Mouse (Mus musculus): ENCODE measurements around the gene Mvb12a.

The Mvb12a gene

DNA sequence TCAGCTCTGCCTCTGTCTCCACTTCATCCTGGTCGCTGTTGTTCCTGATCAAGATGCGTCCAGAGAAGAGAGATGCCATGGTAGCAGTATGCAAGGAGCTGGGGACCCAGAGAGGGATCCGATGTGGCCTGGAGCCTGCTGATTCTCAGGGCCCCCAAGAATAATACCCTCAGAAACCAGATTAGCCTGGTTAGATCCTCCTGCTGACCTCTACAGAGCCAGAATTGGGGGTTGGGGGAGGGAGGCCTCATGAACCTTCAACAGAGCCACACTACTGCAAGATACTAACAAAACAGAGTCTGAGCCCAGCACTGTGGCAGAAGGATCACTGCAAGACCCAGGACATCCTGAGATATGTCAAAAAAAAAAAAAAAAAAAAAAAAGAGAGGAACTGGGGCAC lies 23.8 kb downstream of the Mvb12a start, which contains the start of gene Nxnl1:
Gene Nxnl1 (minus strand): TSS at position 101 of the 400 bp plus-strand sequence.
- DNase-seq (ENCODE audit: low spot score): no peak

DNA sequence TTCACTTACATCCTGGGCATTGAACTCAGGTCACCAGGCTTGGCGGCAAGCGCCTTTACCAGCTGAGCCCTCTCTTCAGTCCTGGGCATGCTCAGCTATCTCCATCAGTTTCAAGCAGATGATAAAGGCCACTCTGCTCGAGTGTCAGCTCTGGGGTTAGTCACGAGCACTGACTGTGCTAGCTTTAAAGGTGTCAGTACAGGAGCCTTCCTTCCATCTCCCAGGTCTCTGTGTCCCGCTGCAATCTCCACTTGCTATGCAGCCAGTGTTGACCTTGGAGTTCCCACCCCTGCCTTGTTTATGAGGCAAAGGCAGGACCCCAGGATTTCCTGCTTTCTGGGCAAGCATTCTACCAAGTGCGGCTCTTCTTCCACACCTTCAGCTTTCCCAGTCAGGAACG lies 24.9 kb downstream of the Mvb12a start:
- DNase-seq (ENCODE audit: low spot score): no peak

DNA sequence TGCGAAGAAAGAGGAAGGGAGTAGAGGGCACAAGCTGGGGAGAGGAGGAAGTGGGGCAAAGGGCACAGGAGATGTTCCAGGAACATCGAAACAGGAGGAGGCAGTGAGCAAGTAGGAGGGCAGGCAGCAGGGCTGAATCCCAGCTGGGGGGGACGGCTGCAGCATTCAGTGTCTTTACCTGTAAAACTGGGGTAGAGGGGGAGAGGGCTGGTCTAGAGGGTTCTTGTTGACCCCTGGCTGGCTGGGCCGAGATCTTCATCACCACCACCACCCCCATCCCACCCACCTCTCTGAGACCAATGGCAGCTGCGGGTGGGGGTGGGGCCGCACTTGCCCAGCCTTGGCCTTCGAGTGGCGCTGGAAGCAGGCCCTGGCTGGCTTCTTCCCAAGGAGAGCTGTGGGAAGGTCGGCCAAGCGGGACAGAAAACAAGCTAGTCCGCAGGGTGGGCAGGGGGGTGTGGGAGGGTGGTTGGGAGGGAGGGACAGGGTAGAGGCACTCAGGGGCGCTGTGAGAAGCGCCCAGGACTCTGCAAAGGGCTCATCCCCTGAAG lies 25.7 kb downstream of the Mvb12a start, which contains the start of gene Slc27a1:
Gene Slc27a1 (plus strand): TSS at position 496 of the 551 bp plus-strand sequence.
- DNase-seq (ENCODE audit: low spot score): peak; percentile 84

DNA sequence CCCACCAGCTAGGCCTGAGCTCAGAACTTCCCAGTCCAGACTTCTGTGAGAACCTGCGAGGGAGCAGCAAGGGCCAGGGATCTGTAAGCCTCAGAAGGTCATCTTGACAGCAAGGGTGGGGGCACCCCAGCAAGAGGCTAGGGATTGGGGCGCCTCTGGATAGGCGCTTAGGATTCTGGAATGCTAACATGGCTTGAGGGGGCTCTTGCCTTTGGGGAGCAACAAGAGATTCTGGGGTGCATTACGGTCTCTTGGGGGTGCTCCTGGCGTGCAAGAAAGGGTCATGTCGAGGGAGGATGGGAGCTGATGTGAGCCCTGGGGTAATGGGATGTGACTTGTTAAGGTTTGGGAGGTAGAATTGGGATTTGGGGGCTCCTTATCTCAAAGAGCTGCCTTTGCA lies 26.2 kb downstream of the Mvb12a start:
- DNase-seq (ENCODE audit: low spot score): peak; percentile 41

DNA sequence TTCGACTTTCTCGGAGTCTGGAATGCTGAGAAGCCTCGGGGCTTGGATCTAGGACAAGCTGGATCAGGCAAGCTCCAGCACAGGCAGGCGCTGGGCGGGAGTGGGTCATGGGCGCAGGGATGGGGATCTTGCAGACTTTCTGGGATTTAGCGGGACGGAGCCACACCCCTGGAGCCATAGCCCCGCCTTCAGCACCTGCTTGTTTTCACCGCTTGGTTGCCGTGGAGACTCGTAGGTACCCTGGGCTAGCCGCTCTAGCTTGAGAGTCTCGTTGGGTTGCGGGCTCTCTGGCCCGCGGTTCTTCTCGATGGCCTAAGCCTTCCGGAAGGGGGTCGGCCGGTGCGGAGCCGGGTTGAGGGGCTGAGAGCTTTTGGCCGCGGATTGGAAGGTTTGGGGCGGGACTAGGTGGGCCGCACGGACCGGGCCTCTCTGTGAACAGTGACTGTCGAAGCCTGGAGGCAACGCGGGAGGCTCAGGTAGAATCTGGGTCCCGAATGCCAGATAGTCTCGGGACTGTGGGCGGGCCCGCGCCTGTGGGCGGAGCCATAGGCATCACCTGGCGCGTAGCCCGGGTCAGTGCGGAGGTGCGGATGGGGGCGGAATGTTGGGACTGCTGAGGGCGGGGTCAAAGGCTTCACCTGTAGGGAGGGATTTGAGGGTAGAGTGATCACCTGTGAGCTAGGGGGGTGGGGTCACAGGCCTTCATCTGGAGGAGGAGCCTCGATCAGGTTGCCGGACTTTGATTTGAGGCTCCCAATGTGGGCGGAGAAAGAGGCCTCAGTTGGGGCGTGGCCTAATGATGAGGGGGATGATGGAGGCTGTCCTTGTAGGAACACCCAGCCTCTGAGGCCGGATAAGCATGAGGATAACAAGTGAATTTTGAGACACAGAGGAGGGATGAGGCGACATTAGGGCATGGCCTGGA lies 26.9 kb downstream of the Mvb12a start:
- DNase-seq (ENCODE audit: low spot score): peak; percentile 90

DNA sequence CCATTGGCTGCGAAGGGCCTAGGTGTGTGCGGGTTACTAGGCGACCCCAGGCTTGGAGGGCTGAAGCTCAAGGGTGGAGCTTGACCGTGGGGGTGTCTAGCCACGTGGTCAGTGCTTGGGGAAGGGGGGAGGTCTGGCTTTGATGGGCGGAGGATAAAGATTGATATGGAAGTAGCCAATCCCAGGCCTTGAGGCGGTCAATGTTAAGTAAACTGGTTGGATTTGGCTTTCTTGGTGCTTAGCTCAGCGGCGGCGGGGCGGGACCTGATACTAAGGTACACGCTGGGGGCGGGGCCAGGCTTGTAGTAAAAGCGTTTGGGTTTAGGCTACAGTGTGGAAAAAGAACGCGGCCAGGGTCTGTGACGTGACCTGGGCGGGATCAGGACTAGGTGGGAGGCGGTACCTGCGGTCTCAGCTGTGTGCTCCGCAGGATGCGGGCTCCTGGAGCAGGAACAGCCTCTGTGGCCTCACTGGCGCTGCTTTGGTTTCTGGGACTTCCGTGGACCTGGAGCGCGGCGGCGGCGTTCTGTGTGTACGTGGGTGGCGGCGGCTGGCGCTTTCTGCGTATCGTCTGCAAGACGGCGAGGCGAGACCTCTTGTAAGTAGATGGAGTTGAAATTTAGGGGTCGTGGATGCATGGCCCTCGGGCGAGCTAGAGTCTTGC lies 27.7 kb downstream of the Mvb12a start:
- peak; percentile 82 for DNase-seq (ENCODE audit: low spot score)

DNA sequence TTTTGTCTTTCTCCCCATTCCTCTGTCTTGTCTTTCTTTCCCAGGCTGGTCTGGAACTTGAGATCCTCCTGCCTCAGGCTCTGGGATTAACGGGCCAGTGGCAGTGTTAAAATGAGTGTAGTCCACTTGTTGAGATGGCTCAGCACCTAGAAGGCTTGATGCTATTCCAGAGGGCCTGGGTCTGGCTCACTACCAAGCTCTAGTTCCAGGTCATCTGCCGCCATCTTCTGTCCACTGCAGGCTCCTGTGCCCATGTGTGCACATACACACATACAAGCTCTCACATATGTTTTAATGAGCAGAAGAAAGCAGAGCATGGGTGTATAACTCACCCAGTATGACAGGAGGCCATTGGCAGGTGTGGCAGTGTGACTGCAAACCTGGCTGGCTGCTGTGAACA lies 29.4 kb downstream of the Mvb12a start:
- no peak for DNase-seq (ENCODE audit: low spot score)

DNA sequence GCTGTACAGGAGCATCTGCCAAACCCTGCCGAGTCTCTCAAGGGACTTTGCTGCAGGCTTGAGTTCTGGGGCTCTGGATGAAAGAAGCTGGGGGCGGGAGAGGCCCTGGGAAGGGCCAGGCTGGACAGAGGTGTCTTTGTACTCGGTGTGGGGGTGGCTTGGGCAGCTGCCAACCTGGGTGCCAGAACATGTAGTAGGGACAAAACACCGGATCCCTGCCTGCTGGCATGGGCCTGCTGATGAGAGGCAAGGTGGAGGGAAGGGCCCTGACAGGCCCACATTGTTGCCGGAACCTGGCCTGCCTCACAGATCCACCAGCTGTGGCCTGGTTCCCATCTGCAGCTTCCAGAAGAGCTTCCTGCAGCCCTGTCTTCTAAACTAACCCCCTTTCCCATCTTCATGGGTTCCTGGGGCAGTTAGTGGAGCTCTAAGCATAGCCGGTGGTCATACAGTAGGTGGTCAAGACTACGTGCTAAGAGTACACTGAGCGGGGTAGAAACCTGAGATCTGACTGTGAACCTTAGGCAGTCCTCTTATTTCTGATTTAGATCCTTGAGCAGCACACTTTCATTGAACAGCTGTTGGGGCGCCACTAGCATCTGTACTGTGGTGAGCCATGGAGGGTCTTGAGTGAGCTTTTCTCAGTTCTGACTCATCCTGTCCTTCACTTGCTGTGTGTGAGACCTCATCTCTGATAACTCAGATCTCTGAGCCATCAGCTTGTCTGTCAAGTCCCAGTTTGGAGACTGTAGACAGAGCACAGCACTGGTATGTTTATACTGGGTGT lies 30.3 kb downstream of the Mvb12a start:
- DNase-seq (ENCODE audit: low spot score): peak; percentile 65

DNA sequence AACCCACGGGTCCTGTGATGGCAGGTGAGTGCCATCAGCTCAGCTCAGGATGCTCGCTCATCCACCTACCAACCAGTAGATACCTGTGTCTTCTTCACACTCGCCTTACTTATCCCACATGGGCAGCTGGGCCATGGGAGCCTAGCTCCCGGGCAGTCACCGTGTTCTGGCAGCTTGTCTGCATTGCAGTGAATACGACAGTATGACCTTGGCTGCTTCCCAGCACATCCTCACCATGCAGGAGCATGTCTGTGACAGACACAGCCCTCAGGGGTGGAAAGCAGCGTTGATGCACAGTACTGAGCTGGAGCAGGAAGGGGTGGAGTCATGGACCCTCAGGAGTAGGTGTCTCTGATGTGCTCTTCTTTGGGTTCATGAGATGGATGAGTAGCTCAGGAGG lies 31.7 kb downstream of the Mvb12a start:
- no peak for DNase-seq (ENCODE audit: low spot score)

DNA sequence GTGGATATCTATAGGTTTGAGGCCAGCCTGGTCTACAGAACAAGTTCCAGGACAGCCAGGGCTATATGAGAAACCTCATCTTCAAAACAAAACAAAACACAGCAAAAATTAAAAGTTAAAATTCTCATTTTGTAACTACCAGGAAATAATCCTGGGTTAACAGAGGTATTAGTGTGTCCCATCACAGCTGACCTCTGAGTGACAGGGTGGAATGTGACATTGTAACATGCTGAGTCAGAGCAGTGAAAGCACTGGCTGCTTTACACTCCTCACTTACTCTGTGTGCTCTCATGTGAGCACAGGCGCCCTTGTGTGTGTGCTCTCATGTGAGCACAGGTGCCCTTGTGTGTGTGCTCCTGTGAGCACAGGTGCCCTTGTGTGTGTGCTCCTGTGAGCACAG lies 32.3 kb downstream of the Mvb12a start:
- DNase-seq (ENCODE audit: low spot score): no peak

DNA sequence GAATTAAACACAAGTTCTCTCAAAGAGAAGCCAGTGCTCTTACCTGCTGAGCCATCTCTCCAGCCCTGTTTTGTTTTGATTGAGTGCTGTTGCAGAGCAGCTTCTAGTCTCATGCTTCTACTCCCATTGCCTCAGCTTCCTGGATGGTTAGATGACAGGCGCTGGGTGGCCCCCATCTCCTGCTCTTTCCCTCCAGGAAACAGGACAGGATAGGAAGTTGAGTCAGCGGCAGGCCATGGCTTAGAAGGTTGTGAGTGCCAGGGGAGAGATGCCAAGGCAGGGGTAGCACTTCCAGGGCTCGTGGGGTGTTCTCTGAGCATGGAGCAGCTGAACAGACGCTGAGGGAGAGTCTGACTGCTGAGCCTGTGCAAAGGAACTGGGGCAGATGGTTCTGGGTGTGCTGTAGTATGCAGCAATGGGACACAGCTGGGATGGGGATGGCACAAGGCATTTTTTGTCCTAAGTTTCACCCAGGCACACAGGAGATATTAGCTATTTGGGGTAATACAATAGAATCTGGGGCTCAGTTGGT lies 35.2 kb downstream of the Mvb12a start:
- no peak for DNase-seq (ENCODE audit: low spot score)

DNA sequence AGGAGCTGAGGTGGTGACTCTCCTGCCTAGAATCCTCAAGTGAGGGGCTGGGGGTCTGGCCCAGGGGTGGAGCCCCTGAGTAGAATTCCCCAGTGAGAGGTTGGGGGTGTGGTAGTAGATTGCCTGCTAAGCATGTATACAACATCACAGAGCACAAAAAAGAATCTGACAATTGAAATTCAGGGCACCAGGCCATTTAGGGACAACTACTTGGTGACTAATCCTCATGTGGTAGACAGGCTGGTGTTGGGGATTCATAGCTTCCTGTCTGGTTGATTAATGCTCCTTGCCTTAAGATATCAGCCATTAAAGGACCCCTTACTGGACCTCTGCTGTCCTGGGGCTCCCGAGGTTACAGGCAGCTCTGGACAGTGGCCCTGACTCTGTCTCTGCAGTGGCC lies 36.3 kb downstream of the Mvb12a start:
- DNase-seq (ENCODE audit: low spot score): no peak

DNA sequence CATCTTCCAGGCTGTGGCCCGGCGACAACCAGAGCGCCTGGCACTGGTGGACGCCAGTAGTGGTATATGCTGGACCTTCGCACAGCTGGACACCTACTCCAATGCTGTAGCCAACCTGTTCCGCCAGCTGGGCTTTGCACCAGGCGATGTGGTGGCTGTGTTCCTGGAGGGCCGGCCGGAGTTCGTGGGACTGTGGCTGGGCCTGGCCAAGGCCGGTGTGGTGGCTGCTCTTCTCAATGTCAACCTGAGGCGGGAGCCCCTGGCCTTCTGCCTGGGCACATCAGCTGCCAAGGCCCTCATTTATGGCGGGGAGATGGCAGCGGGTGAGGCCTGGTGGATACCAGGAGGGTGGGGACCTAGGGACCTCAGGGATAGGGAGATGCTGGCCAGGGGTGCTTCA lies 36.8 kb downstream of the Mvb12a start:
- DNase-seq (ENCODE audit: low spot score): no peak

DNA sequence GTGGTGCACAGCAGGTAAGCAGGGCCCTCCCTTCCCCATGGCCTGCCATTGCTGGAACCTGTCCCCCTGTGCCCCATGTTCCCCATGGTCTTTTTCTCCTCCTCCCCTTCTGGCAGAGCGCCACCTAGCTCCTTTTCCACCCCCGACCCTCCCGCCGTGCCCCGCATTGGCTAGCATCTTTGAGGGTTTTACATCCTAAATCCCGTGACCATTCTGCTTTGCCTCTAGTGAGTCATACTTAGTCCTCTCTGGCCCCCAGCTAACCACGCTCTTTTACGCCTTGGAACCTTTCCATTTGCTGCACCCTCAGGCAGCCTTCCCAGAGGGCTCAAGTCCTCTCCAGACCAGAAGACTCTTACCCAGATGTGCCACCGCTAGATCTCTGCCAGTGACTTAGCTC lies 37.5 kb downstream of the Mvb12a start:
- DNase-seq (ENCODE audit: low spot score): no peak

DNA sequence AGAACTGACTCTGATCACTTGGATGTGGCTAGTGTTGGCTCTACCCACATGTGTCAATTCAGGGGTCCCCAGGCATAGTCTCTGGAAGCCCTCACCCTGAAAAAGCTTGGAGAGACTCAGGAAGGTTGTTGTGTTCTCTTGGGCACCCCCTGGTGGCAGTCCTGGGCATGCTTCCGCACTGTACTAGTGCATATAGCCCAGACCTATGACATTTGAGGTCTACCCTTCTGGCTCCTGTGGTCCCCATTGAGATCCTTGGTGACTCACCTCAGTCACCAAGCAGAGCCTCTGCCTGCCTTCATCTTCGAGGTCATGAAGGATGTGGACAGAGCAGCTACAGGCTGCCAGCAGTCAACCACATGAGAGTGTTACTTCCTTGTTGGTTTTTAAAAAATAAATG lies 44.2 kb downstream of the Mvb12a start:
- DNase-seq (ENCODE audit: low spot score): no peak

DNA sequence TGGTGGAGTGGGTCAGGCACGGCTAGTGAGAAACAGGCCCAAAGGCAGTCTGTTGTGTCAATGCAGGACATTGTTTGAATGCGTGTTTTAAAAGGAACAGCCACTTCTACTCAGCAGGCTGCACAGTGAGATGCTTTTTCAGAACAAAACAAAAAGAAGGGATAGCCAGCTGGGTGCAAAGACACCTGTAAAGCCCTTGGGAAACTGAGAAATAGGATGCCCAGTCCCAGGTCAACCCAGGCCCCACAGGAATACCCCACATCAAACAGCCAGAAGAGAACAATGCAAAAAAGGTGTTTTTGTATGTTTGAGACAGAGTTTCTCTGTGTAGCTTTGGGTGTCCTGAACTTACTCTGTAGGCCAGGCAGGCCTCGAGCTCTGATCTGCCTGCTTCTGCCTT lies 46.0 kb downstream of the Mvb12a start:
- no peak for DNase-seq (ENCODE audit: low spot score)

DNA sequence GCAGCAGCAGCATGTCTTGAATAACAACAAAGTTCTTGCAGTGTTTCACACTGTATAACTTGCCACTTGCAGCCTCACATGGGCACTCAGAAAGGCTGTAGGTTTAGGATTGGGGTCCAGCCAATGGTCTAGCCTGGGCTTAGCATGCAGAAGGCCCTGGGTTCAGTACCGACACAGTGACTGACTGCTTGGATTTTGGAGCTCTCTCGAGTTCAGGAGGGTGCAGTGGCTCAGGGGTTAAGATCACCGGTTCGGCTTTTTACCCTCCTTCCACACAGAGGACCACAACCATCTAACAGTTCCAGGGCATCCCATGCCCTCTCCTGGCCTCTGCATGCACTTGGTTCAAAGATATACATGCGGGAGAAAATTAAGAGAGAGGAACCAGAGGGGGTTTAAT lies 48.3 kb downstream of the Mvb12a start:
- DNase-seq (ENCODE audit: low spot score): no peak

DNA sequence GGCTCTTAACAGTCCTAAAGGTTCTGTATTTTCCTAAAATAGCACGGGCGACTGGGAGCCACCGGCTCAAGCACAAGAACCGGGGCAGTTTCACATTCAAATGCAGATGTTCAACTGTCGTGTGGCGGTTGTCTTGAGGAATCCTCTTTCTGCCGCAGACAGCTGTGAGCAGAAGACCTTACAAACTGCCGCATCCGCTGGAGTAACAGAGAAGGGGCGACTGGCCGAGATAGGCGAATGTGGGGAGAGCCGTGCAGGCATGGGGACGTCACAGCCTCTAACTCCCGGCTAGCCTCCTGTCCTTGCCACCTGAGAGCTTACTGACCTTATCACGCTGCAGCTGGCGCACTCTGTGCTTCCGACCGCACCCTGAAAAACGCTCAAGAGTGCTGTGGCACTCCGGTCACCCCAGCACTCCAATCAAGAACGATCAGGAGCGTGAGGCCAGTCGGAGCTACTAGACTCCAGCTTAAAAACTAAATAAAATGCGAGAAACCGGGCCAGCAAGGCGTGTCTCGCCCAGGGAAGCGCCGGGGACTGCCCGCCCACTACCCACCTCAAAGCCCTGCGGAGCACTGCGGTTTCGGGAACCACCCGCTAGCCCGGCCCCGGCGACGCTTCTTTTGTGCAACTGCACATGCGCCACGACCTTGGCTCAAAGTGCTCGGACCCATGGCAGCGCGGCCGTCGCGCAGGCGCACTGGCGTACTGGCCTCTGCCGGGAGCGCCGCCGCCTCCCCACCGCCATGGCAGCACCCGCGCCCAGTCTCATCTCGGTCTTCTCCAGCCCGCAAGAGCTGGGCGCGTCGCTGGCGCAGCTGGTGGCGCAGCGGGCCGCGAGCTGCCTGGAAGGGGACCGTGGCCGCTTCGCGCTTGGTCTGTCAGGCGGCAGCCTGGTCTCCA lies 49.0 kb downstream of the Mvb12a start, which contains the start of gene Pgls:
Gene Pgls (plus strand): TSS at position 706 of the 903 bp plus-strand sequence.
- DNase-seq (ENCODE audit: low spot score): peak; percentile 90

DNA sequence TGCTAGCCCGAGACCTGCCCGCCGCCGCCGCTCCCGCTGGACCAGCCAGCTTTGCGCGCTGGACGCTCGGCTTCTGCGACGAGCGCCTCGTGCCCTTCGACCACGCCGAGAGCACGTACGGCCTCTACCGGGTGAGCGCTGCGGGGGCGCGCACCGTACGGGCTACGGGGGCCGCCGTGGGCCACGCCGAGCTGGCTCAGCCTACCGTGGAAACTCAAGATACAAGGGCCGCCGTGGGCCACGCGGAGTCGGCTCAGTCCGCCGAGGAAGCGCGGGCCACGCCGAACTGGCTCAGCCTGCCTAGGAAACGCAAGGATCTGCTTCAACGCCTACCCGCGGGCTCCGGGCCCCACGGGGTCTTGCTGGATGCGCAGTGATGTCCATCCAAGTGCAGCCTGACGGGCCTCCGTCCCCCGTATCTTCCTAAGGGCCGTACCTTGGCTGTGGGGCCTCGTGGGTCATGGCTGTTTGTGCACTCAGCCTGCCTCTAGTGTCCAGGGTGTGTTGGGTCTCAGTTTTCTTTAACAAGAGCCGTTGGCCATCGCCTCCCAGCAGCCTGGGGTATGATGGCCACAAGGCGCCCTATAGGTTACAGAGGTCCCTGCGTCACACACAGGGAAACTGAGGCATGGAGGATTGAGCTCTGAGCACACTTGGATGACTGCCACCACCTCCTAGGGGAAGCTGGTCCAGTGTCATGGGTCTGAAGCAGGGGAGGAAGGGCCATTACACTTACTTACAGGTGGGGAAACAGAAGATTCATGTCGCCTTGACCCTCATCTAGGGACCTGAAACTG lies 49.9 kb downstream of the Mvb12a start:
- peak; percentile 69 for DNase-seq (ENCODE audit: low spot score)
